Mouse (Mus musculus) lung, postnatal 14 days (tissue): Measurements from ENCODE around the gene Ugt2b36.
"Not testable (repeated sequence)": the region's sequence is repeated elsewhere in the genome, so short reads cannot be mapped to it uniquely, and the experiment has no call there.

Experiments used
- DNase-seq: peaks from one replicate; pipeline ENCODE4 v3.0.0; 2021

Gene Ugt2b36

DNA sequence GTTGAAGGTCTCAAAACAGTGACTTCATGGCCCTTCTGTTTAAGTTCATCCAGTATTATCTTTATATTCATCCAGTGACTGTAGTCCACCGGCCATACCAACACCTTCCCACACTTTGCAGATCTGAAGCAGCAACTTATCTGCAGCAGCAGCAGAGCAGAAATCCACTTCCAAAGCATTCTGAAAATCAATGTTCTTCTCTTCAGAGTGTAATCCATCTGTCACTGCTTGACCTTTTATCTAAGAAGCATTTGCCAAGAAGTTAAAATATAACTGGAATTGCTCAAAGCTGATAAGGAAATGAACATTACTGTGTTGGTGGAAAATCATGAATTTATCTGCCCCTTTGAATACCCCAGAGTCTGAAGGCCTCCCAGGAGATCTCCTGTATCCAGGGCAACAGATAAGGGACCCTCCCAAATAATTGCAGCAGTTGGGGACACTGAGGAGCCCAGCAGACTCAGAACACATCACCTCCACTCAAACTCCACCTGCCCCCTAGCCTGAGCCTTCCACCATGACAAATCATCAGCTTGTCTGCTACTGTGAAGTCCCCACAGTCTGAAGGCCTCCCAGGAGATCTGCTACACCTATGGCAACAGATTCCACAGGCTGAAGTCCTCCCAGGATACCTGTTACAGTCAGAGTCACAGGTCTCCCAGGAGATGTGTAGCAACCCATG is at the start of gene Ugt2b36:
Ugt2b36 (minus strand) TSS at position 210 of the 682 bp plus-strand sequence.
- no peak for DNase-seq

DNA sequence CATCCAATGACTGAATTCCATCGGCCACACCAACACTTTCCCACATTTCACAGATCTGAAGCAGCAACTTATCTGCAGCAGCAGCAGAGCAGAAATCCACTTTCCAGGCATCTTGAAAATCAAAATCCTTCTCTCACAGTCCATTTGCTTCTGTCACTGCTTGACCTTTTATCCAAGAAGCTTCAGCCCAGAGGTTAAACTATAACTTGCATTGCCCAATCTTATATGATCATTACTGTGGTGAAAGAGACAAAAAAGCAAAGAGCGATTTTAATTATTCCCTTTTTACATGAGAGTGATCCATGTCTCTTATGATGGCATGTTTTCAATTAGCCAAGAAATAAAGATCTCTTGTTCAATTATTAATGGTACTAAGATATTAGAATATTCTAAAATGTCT is 47.8 kb upstream of the Ugt2b36 start, which contains the start of gene Ugt2b5:
Ugt2b5 (minus strand) TSS at position 123 of the 400 bp plus-strand sequence.
- not testable (repeated sequence) for DNase-seq

GRCm38 (mm10) chr5:87103697-87104096 is 11.3 kb upstream of the Ugt2b36 start:
- not testable (repeated sequence) for DNase-seq

- no peak for DNase-seq
Observed at GRCm38 (mm10) chr5:87091111-87091510, 1.2 kb downstream of the Ugt2b36 start.

GRCm38 (mm10) chr5:87089264-87089663 is 3.1 kb downstream of the Ugt2b36 start:
- DNase-seq, result no peak

DNA sequence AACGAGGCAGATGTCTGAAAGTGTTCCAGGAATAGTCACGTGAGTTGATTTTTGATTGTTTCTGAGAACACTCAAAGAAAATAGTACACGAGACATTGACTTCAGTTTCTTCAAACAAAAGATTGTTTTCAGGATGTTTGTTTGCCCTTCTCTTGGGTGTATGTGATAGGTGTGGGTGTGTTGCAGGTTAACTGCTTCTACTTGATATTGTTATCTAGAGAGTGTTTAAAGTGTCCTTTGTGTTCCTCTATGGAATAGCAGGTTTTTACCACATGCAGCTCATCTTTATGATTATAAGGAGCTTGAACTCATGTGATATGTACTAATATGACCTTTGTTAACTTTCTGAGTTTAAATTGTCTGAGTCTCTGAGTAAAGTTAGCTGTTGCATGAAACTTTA is 6.1 kb downstream of the Ugt2b36 start:
- no peak for DNase-seq

DNA sequence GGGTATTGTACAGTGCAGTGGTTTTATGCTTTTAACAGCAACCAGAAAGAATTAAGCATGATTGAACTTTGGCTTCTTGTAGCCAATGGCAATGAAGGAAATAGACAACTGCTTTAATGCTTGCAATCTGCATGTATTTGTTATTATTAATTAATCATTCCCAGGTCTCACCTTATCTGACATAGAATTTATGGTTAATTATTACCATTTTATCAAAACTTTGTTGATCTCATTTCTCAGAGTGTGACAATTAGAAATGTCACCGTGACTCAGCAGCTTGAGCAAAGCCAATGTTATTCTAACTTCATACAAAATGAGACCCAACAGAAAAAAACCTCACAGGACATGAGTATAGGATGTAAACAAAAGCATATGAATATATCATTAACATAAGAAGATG is 61.7 kb downstream of the Ugt2b36 start:
- no peak for DNase-seq

GRCm38 (mm10) chr5:87027359-87027758 is 65.0 kb downstream of the Ugt2b36 start:
- no peak for DNase-seq
